Mouse (Mus musculus) kidney, embryonic 15.5 days (tissue): Measurements from ENCODE around the gene Cdh5. TPM values are rescaled to one million over a fixed set of nuclear protein-coding genes. Genes with fewer than 3 reads are reported as not detected.
"Not testable (repeated sequence)": the region's sequence is repeated elsewhere in the genome, so short reads cannot be mapped to it uniquely, and the experiment has no call there.

ENCODE experiments used
- ATAC-seq: fragments of 200-750 bp; cut with Nextera tagmentation; replicated peaks from 2 replicates; pipeline ENCODE4 v1.8.0; 2017; ENCODE audit warnings: moderate TSS enrichment; ENCODE audit not compliant: low FRiP score
- H3K27ac ChIP-seq: fragments of 300-500 bp; sonication (generic); 2 replicates; pipeline ENCODE4 v1.5.1; 2015; ENCODE audit warnings: mild to moderate bottlenecking, inconsistent platforms
- H3K27me3 ChIP-seq: fragments of 300-500 bp; sonication (generic); 2 replicates; pipeline ENCODE4 v1.6.1; 2015; ENCODE audit warnings: inconsistent platforms
- H3K36me3 ChIP-seq: fragments of 300-500 bp; sonication (generic); 2 replicates; pipeline ENCODE4 v1.6.1; 2015; ENCODE audit warnings: inconsistent platforms
- H3K4me1 ChIP-seq: fragments of 300-500 bp; sonication (generic); 2 replicates; pipeline ENCODE4 v1.6.1; 2015; ENCODE audit warnings: inconsistent platforms
- H3K4me2 ChIP-seq: fragments of 300-500 bp; sonication (generic); 2 replicates; pipeline ENCODE4 v1.6.1; 2015; ENCODE audit warnings: moderate library complexity, mild to moderate bottlenecking, inconsistent platforms
- H3K4me3 ChIP-seq: fragments of 300-500 bp; sonication (generic); replicated peaks from 2 replicates; pipeline ENCODE4 v1.5.1; 2015; ENCODE audit warnings: mild to moderate bottlenecking, inconsistent platforms
- H3K9ac ChIP-seq: fragments of 300-500 bp; sonication (generic); 2 replicates; pipeline ENCODE4 v1.6.1; 2015; ENCODE audit warnings: mild to moderate bottlenecking, inconsistent platforms
- H3K9me3 ChIP-seq: fragments of 300-500 bp; sonication (generic); replicated peaks from 2 replicates; pipeline ENCODE4 v1.6.1; 2016; ENCODE audit warnings: inconsistent platforms
- WGBS: fragments of 180-500 bp; shearing (Covaris S2); methylation state at CpG from one replicate; pipeline ENCODE4 v1.1.7; 2015; ENCODE audit warnings: mixed read lengths; 5-methylcytosine and 5-hydroxymethylcytosine counted together
- polyA plus RNA-seq: library from polyadenylated mRNA; unstranded; fragments of >200 nt; fragmentation: Nextera tagmentation; extraction: Ambion mirVana; gene quantifications from 2 replicates; pipeline ENCODE4 v1.2.1, GENCODE M21; 2015

Cdh5 gene
- polyA plus RNA-seq, 1 experiment from 2014 or later: 38.3 TPM

- Histone ChIP-seq H3K36me3 (no peaks in the 10 kb centered on the region), H3K9ac (no peak overlapping the region), H3K27ac (no peak overlapping the region), H3K4me3 (no peak overlapping the region), H3K27me3 (no peaks in the 10 kb centered on the region), H3K4me1 (peaks cover 6% of the 10 kb centered on the region), H3K4me2 (no peak overlapping the region), H3K9me3 (no peaks in the 10 kb centered on the region)
- WGBS: 86% methylated on average over 6 of the region's 6 CpGs
- ATAC-seq: no peak
These were observed 26.3 kb upstream of the Cdh5 start for GRCm38 (mm10) chr8:104075079-104075478.

DNA sequence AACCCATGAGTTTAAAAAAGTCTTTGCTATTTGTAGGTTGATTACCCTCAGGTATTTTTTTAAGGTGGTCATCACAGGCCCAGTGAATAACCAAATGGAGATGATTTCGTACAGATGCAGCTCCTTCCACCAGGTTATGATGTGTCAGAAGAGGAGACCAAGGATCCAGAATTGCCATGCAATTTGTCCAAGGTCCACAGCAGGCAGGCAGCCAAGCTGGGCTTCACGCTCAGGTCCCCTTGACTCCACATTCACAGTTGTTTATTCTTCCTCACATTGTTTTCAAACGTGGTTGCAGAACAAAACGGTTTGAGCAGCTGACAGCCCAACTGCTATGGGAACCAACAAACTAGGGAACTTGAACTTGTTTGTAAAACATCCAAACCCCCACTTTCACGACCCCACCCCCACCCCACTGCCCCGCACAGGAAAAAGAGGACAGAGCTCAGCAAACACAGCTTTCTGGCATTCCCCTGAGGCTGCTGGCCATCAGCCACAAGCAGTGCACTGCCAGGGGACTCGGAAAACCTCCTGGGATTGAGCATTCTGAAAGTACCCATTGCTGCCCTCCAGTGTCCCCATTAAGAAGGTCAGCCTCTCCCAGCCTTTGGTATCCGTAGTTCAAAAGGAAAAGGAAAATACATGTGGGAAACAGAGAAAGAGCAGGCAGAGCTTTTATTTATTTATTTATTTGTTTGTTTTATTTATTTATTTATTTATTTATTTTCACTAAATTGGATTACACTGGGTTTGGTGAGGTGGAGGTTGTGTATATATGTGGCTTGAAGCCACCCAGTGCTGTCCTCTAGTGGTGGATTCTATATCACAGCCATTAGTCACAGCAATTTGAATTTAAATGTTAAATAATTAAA is 24.6 kb upstream of the Cdh5 start:
- Histone ChIP-seq H3K4me3 (no peak overlapping the region), H3K4me1 (peaks cover 6% of the 10 kb centered on the region), H3K4me2 (peak overlapping the region; percentile 45), H3K27ac (no peak overlapping the region), H3K9ac (no peak overlapping the region), H3K27me3 (no peaks in the 10 kb centered on the region), H3K36me3 (no peaks in the 10 kb centered on the region), H3K9me3 (no peaks in the 10 kb centered on the region)
- WGBS: 26% methylated on average over 8 of the region's 8 CpGs
- ATAC-seq: 0 out of 2 replicates have a peak, but pooled peaks have one; percentile 9

GRCm38 (mm10) chr8:104078091-104078490 is 23.3 kb upstream of the Cdh5 start:
- WGBS: 49% methylated on average over 7 of the region's 7 CpGs
- no peak overlapping the region for H3K4me2 ChIP-seq
- ATAC-seq: no peak

DNA sequence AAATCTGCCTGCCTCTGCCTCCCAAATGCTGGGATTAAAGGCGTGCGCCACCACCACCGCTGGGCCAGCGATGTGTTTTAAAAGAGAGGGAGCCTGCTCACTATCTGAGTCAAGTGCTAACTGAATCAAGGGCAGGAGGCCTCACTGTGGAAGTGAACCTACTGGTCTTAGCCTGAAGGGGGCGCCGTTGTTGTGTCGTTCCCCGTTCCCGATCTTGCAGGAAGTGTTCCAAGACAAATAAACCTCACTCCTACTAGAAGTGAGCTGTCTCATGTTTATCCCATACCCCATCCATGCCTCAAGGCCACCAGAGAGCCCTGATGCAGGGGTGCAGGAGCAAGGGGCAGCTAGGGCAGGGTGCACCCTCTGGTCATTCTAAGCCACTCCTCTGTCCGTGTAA is 16.1 kb upstream of the Cdh5 start:
- Histone ChIP-seq H3K27ac (no peak overlapping the region), H3K9me3 (no peaks in the 10 kb centered on the region), H3K9ac (no peak overlapping the region), H3K27me3 (no peaks in the 10 kb centered on the region), H3K36me3 (no peaks in the 10 kb centered on the region), H3K4me2 (no peak overlapping the region), H3K4me3 (no peak overlapping the region), H3K4me1 (no peaks in the 10 kb centered on the region)
- ATAC-seq: no peak
- 73% methylated on average over 10 of the region's 10 CpGs for WGBS

More at GRCm38 (mm10) chr8:104078091-104078490, 23.3 kb upstream of the Cdh5 start:
- Histone ChIP-seq H3K4me3 (no peak overlapping the region), H3K9me3 (no peaks in the 10 kb centered on the region), H3K27me3 (no peaks in the 10 kb centered on the region), H3K36me3 (no peaks in the 10 kb centered on the region), H3K27ac (no peak overlapping the region), H3K9ac (no peak overlapping the region), H3K4me1 (peaks cover 6% of the 10 kb centered on the region)

DNA sequence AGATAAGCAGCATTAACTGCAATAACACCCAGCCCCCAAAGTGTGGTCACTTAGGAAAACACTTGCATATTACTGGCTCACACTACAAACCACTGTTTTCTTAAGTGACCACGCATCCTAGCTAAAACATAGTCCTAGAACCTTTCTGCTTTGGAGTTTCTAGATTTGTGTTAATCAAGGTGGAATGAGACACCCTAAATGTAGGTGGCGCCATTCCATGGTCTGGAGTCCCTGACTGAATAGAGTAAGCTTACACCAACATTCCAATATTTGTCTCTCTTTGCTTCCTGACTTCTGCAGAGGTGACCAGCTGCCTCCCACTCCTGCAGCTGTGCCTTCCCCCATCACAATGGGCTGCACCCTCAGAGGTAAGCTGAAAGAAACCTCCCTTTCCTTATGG is 14.8 kb upstream of the Cdh5 start:
- Histone ChIP-seq H3K27ac (no peak overlapping the region), H3K9ac (no peak overlapping the region), H3K4me1 (peaks cover 6% of the 10 kb centered on the region; the same call in 1 of the 2 replicates), H3K4me2 (no peak overlapping the region), H3K9me3 (no peaks in the 10 kb centered on the region), H3K27me3 (no peaks in the 10 kb centered on the region), H3K36me3 (no peaks in the 10 kb centered on the region), H3K4me3 (no peak overlapping the region)
- 81% methylated on average over 2 of the region's 2 CpGs for WGBS
- no peak for ATAC-seq

DNA sequence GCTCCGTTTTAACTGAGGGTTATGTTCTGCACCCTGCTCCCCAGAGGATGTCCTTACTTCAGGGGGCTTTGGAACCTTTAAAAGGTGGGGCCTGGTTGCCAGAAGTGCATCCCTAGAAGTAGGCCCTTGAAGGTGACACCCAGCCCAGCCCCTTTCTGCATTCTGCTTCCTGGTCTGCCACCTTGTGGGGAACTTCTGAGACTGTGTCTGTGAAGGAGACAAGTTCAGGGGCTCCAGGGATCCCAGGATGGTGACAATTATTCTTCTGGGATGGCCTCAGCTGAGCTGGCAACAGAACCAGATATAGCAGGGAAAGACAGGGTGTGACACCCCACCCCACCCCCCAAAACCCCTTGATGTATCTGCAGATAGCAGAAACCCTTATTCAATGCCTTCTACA is 14.3 kb upstream of the Cdh5 start:
- Histone ChIP-seq H3K4me3 (no peak overlapping the region), H3K4me2 (no peak overlapping the region), H3K4me1 (peaks cover 11% of the 10 kb centered on the region; the same call in 1 of the 2 replicates), H3K27me3 (no peaks in the 10 kb centered on the region), H3K9ac (no peak overlapping the region), H3K27ac (no peak overlapping the region), H3K9me3 (no peaks in the 10 kb centered on the region), H3K36me3 (no peaks in the 10 kb centered on the region)
- no peak for ATAC-seq
- 35% methylated on average over 1 of the region's 1 CpGs for WGBS

- H3K27me3 ChIP-seq, H3K27ac ChIP-seq, H3K9me3 ChIP-seq, H3K4me2 ChIP-seq, H3K36me3 ChIP-seq, ATAC-seq, H3K4me3 ChIP-seq, H3K9ac ChIP-seq: not testable (repeated sequence)
- peaks cover 16% of the 10 kb centered on the region for H3K4me1 ChIP-seq
These were observed 13.5 kb upstream of the Cdh5 start for GRCm38 (mm10) chr8:104087878-104088277.

- Histone ChIP-seq H3K9me3 (no peaks in the 10 kb centered on the region), H3K4me2 (no peak overlapping the region), H3K27me3 (no peaks in the 10 kb centered on the region), H3K9ac (no peak overlapping the region), H3K27ac (no peak overlapping the region), H3K4me1 (peaks cover 16% of the 10 kb centered on the region), H3K36me3 (no peaks in the 10 kb centered on the region), H3K4me3 (no peak overlapping the region)
- ATAC-seq: no peak
- WGBS: 82% methylated on average over 3 of the region's 3 CpGs
These were observed 12.5 kb upstream of the Cdh5 start for GRCm38 (mm10) chr8:104088881-104089280.

DNA sequence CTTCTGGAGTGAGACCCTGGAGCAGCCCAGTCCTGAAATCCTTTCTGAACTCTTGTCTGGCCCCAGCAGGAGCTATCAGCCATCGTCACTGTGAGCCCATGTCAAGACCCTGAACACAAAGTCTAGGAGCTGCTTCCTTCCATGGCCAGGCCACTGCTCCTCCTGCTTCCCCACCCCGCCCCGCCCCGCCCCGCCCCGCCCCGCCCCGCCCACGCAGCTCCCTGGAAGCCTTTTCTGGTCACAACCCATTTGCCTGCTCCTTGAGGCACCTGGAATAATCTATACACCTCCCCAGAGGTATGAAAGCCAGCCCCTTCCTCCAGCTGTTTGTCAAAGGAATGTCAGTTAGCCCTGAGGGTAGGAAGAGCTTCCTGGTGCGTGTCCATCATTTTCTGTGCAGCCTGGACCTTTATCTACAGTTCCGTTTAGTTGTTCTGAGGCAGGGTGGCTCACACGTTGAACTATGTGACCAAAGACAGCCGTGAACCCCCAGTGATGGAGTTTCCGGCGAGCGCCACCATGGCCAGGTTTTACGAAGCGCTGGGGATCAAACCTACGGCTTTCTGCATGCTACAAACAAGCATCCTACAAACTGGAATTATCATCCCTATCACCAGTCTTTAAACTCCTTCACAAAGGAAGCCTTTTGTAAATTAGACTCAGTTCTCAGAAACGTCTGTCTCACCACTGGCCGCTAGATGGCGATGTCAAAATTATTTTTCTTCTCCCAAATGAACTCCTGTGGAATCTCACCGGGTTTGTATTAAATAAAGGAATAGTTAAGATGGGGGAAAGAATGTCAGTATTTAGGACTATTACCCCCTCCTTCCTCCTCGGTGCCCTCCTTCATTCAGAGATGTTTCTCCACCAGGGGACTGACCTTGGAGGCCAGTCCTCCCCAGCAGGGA is 10.2 kb upstream of the Cdh5 start:
- H3K9me3 ChIP-seq, H3K9ac ChIP-seq, H3K27me3 ChIP-seq, H3K36me3 ChIP-seq: not testable (repeated sequence)
- Histone ChIP-seq H3K27ac (peak overlapping the region; percentile 60; the same call in 1 of the 2 replicates), H3K4me1 (peaks cover 16% of the 10 kb centered on the region), H3K4me2 (peak overlapping the region; percentile 54), H3K4me3 (peak overlapping the region; percentile 23; the same call in 1 of the 2 replicates)
- ATAC-seq: 0 out of 2 replicates have a peak, but pooled peaks have one; percentile 57
- WGBS: 11% methylated on average over 24 of the region's 24 CpGs

DNA sequence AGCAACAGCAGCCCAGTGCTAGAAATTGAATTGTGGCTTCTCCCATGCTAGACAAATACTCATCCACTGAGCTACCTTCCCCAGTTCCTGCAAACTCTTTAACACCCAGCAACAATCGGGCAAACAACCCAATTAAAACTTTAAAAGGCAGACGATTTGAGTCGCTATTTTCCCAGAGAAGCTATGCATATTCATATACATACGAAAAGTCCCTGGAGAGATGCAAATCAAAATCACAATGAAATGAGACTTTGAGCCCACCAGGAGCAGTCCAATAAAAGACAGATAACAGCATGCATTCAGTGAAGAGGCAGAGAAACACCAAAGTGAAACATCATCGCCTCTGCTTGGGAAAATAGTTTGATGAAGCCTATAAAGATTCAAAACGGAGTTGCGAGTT is 8.1 kb upstream of the Cdh5 start:
- H3K4me2 ChIP-seq: no peak overlapping the region
- no peak for ATAC-seq

DNA sequence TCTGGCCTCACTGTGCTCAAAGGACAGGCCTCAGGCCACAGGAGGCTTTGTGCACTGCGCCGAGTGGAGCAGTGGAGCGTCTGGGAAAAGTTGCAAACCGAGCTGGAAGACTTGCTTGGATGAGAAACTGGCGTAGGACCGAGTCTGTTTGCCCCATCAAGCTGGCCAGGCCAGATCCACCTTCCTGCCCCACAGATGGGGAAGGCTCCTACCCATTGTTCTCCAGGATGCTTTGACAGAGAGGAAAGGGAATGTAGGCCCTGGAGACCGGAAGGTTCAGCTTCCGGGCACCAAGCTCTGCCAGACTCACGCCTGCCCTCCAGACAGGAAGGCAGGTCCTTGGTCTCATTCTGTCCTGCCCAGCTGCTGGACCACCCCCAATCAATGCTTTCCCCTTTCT is 5.8 kb upstream of the Cdh5 start:
- H3K4me3 ChIP-seq: no peak overlapping the region
- no peak overlapping the region for H3K9ac ChIP-seq
- no peaks in the 10 kb centered on the region for H3K9me3 ChIP-seq
- no peaks in the 10 kb centered on the region for H3K27me3 ChIP-seq
- H3K27ac ChIP-seq: peak overlapping the region; percentile 81
- peaks cover 29% of the 10 kb centered on the region for H3K4me1 ChIP-seq
- peak; percentile 18; the same call in 1 of the 2 replicates for ATAC-seq
- WGBS: 70% methylated on average over 9 of the region's 9 CpGs
- H3K4me2 ChIP-seq: no peak overlapping the region
- H3K36me3 ChIP-seq: no peaks in the 10 kb centered on the region

More for the DNA sequence above, 8.1 kb upstream of the Cdh5 start:
- peaks cover 16% of the 10 kb centered on the region for H3K4me1 ChIP-seq
- no peak overlapping the region for H3K4me3 ChIP-seq
- no peaks in the 10 kb centered on the region for H3K9me3 ChIP-seq
- WGBS: 52% methylated on average over 7 of the region's 7 CpGs
- no peaks in the 10 kb centered on the region for H3K36me3 ChIP-seq
- H3K9ac ChIP-seq: no peak overlapping the region
- no peaks in the 10 kb centered on the region for H3K27me3 ChIP-seq
- H3K27ac ChIP-seq: no peak overlapping the region

- Histone ChIP-seq H3K4me3 (no peak overlapping the region), H3K9me3 (no peaks in the 10 kb centered on the region), H3K36me3 (no peaks in the 10 kb centered on the region), H3K27ac (peak overlapping the region; percentile 81), H3K4me2 (no peak overlapping the region), H3K4me1 (peaks cover 23% of the 10 kb centered on the region), H3K27me3 (no peaks in the 10 kb centered on the region), H3K9ac (no peak overlapping the region)
- peak; percentile 27; the same call in 1 of the 2 replicates for ATAC-seq
- WGBS: 50% methylated on average over 10 of the region's 10 CpGs
These were observed 4.8 kb upstream of the Cdh5 start for GRCm38 (mm10) chr8:104096644-104097043.
